8 mouse cellular contexts compared by ENCODE assay signal in the genomic region with DNA sequence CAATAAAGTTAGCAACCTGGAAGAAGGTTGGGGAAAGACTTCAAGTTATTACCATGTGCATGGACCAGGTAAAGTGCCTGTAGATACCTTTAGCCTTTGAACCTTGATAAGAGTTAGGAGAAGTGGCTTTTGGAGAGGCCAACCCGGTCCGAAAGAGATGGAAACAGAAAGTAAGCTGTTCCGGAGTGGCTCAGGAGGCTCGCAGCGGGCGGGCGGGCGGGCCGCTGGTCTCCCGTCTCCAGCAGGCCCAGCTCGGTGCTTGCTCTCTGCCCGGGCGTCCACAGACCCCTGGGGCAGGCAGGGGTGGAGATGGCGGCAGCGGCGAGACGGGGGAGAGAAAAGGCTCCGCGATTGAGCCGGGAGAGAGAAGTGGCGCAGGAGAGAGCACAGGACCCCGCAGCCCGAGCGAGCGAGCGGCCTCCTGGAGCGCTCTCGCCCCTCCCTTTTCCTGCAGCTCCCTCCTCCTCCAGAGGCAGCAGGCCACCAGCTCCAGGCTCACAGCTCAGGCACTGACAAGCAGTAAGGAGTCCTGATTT. TPM values are rescaled to one million over a fixed set of nuclear protein-coding genes. Genes with fewer than 3 reads are reported as not detected.
A peak's percentile ranks its signal among the peaks of the same experiment; 100 is the strongest.
DNase-seq lines count a peak whose midpoint lies in the region; ATAC-seq lines count a peak whose summit lies in the region.

A gene (minus strand): TSS at position 441 of the 536 bp plus-strand sequence.

- peaks cover 9% of the 10 kb centered on the region; the same call in 1 of the 2 replicates for H3K4me1 ChIP-seq in hindbrain, embryonic 15.5 days (replicated peaks)

- H3K27me3 ChIP-seq in hindbrain, embryonic 15.5 days = no peaks in the 10 kb centered on the region

- peak within 1 kb of the TSS; percentile 85 for H3K4me2 ChIP-seq in hindbrain, embryonic 15.5 days

- peak; percentile 65 for DNase-seq in T-cell, adult 2 months (ENCODE audit: low spot score)
- peak; percentile 65 for DNase-seq in cerebellum, postnatal 25 days
- peak; percentile 73 to 75 for DNase-seq in frontal cortex, postnatal 36 days (ENCODE audit: low spot score in 2 of 2)
- DNase-seq in left cerebral cortex, adult 11 months (ENCODE audit: low spot score) = peak; percentile 60
- peak; percentile 82 for DNase-seq in lung, postnatal 36 days
- peak; percentile 39 for DNase-seq in retina, postnatal 7 days (ENCODE audit: low read depth, low spot score)
- DNase-seq in urinary bladder, adult 2 months (ENCODE audit: low spot score) = peak; percentile 73

- no peaks in the 10 kb centered on the region for H3K9me3 ChIP-seq in hindbrain, embryonic 15.5 days

- peak within 1 kb of the TSS; percentile 78 for H3K9ac ChIP-seq in hindbrain, embryonic 15.5 days

- H3K27ac ChIP-seq in hindbrain, embryonic 15.5 days (replicated peaks) = peak within 1 kb of the TSS; percentile 78

- H3K36me3 ChIP-seq in hindbrain, embryonic 15.5 days = no peaks in the 10 kb centered on the region

- WGBS in hindbrain, embryonic 15.5 days = 2% methylated on average over 21 of the region's 28 CpGs

- peak within 1 kb of the TSS; percentile 64 for H3K4me3 ChIP-seq in hindbrain, embryonic 15.5 days

- ATAC-seq in hindbrain, embryonic 15.5 days (ENCODE audit: low FRiP score, low read depth) = peak; percentile 96

RNA-seq across cellular contexts. Expression of the gene that starts here (rescaled TPM):
- polyA plus RNA-seq in hindbrain, embryonic 15.5 days (2015; fragmentation: Nextera tagmentation; extraction: Ambion mirVana) = 1.2 and 1.3 TPM in 2 replicates
- 11.0 and 13.3 TPM in 2 replicates for polyA plus RNA-seq in urinary bladder, adult 2 months (2012; rRNA removed)

Comparison
In these comparisons a context has a peak if more than half of its experiments do, and no peak if none do; other contexts are left out.
1. Peak in every context shown above with its lines: DNase-seq, ATAC-seq, H3K4me3 ChIP-seq and H3K27ac ChIP-seq.